Mouse (Mus musculus) gastrocnemius, postnatal 4 days (tissue): Measurements from ENCODE around the gene Arhgap40. TPM values are rescaled to one million over a fixed set of nuclear protein-coding genes. Genes with fewer than 3 reads are reported as not detected.

Source experiments
- DNase-seq, 2 experiments: peaks; one replicate each; pipeline ENCODE4 v3.0.0; 2021 to 2022; ENCODE audit warnings: low spot score in 2 of 2, mixed read lengths in 2 of 2
- total RNA-seq, 2 experiments: library from RNA; stranded (reverse); gene quantifications; 2 replicates each; pipeline ENCODE4 v1.2.3; 2021

Arhgap40 gene
- total RNA-seq, 2 experiments from 2014 or later = not detected

DNA sequence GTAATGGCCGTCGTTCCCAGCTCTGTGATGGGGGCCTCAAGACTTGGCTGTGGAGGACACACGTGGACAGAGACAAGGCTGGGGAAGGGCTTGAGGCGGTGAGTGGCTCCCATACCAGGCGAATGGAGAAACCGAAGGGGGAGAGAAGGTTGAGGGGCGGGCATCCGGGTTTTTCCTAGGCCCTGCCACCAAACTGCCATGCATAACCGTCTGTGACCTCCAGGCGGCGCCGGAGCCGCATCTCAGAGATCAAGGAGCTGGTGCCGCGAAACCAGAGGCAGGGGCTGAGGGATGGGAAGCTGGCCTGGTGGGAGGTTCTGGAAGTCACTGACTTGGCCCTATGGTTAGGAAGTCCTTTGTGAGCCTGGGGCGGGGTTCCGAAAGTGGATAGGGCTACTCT lies 34.2 kb downstream of the Arhgap40 start:
- peak; percentile 53 to 68 for DNase-seq

DNA sequence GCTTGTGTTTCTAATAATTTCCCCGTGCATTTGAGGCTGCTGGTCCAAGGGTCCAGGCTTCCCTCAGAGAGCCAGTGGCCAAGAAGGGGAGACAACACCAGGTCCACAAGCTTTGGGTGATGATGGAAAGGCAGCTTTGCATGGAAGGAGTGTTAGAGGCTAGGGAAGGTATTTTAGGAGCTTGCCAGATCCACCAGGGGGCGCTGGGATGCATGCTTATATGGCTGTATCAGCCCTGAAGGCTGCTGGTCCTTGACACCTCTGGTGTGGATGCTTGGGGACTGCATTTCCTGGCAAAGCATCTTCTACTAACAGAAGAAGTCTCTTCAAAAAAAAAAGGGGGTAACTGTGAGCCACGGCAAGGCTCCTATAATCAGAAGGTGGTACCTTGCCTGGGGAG lies 37.5 kb downstream of the Arhgap40 start:
- DNase-seq = peak; percentile 60 to 76

DNA sequence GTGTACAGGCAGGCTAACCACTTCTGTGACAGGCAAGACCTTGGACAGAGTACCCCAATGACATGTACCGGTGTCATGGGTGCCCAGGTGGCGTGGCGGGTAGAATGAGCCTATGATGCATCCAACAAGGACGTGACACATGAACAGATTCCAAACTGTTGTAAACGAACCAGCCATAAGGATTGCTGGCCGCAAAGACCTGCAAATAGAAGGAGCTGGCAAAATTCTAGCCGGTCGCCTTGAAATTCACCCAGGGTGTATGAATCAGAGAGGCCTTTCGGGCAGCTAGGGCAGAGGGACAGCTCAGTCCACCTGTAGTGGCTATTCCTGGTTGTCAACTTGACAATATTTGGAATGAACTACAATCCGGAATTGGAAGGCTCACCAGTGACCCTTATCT lies 41.8 kb downstream of the Arhgap40 start:
- DNase-seq = no peak

DNA sequence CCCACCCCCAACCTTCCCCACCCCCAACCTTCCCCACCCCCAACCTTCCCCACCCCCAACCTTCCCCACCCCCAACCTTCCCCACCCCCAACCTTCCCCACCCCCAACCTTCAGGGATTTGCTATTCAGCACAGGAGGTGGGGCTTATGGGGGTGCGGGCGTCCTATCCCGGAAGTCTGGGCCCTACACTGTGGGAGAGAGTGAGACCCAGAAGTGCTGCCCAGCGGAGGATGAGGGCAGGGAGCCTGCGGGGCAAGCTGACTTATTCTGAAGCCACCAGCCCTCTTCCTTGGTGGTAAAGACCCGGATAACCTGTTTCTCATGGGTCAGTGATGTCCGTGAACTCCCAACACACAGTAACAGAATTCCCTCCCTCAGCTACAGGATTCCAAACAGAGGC lies 42.7 kb downstream of the Arhgap40 start:
- DNase-seq = no peak

DNA sequence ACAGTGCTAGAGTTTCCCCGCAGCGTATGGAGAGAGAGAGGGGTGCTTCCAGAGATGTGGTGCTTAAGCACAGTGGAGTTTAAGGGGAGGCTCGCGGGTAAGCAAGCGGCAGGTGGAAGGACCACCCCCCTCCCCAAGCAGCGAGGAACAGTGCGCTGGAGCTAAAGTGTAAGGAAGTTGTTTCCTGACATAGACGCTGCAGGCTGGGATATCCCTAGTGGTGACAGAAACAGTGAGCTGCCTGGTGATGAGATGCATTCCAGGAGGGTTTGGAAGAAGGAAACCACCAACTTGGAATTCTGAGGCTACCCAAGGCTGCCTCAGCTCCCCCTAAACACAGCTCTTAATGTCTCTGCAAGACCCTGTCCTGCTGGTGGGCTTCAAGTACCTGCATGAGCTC lies 43.2 kb downstream of the Arhgap40 start:
- DNase-seq = no peak

DNA sequence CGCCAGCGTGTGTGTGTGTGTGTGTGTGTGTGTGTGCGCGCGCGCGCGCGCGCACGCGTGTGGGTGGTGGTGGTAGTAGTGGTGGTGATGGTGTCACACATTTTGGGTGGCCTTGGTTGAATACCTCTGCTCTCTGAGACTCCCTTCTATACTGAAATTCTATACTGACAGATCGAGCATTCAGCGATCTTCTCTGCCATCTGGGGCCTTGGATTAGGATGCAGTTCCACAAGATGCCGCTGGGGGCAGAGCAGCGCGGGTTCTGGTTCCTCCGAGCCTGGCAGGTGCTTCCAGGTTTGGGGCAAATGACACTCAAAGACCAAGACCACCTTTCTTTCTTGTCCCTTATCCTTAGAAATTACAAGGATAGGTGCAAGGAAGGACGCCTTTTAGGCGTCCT lies 43.6 kb downstream of the Arhgap40 start:
- DNase-seq = peak; percentile 33 to 59

DNA sequence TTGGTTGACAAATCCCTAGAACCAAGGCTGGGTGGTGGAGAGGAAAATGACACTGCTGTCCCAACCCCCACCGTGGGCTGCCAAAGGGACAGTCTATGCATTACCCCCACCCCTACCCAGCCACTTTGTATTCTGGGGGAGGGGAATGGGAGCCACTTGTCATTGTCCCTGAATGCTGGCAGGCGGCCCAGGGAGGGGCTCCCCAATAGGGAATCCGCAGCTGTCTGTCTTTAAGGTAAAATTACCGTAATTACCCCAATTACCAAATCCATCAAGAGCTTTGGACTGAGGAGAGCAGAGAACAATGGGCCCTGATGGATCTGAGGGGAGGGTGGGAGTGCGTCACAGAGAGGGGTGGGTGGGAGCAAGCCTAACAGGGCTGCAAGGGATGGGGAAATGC lies 44.2 kb downstream of the Arhgap40 start:
- no peak for DNase-seq

DNA sequence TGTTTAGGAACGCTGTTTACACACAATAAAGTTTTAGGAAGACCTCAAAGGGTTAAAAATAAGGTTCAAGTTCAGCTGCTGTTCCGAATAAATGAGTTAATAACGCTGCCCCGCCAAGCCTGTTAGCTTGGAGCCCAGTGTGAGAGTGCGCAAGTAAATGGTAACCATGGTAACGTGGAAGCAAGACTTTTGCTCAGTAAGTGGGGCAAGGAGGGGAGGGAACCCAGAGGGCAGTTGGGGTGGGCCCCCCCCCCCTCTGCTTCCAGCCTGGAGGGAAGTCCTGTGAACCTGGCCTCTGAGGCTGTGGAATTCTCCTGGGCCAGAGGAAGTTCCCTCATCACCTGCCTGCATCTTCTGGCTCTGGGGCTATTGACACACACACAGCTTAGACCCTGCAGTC lies 47.3 kb downstream of the Arhgap40 start:
- DNase-seq = no peak

DNA sequence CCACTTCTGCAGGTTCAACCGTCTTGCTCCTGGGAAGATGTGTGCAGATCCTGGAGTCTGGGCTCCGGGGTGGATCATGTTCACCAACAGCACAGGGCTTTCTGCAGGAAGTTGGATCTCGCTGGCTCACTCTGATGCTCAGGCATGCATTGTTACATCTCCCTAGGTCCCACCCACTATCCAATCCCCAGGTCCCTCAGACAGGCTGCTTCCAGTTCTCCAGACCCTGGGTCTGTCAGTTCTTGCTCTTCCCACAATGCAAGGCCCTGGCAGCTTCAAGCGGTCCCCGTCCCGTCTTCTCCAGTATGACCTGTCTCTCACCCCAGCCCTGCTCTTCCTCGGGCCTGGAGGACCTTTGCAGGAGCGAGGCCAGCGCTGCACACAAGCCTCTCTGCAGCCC lies 48.2 kb downstream of the Arhgap40 start:
- no peak for DNase-seq

DNA sequence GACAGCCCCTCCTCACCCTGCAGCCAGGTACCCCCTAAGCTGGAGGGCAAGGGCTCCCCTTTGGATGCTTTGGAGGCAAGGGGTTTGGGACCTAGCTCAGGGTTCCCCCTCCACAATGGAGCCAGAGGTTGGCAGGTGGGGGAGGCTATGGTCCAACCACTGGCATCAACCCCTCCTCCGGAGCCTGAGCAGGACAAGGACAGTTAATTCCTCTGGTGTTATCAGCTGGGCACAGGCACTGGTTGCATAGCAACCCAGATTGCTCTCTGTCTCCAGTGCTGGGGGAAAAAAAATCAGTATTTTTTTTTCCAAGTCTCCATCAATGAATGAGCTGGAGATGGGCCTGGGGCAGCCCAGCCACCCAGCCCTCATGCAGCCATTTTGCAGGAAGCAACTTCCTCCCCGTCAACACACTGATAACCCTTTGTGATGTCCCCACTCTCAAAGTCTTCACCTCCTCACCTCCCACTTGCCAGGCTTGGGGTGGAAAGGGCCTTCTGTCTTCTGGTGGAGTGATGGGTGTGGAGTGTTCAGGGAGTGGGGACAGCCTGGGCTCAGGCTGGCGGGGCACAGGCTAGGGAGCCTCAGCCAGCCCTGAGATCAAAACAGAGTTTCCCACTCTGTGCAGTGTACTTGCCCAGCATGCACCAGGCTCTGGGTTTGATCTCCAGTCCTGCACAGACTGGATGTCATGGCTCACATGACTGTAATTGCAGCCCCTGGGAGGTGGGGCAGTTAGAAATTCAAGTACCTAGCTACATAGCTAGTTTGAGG lies 49.0 kb downstream of the Arhgap40 start:
- no peak for DNase-seq

DNA sequence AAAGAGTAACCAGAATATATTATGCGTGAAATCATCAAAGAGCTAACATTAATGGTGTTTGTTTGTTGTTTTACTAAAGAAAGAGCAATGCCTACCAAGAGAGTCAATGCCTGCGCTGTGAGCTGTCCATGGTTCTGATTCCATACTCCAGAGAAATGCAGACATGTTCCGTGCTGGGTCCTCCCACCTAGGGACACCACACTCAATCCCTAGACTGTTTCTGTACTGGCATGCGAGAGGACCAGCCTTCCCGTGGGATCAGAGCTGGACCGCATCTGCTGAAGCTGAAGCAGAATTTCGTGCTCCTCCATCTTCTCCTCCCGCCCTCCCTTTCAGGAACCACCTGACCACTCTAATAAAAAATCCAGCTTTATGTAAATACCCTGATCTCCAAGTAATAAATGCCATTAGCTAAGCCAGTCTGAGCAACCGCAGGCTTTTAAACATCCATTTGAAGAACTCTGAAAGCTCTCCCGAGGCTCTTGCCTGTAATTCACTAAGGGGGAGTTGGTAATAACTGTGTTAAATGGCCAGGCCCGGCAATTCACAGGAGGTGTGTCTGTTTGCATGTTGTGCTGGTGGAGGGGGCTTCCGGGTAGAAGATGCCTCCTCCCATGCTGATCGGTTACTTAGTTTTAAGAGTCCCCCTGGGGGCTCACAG lies 58.0 kb downstream of the Arhgap40 start:
- peak in 1 of 2 experiments; percentile 45 for DNase-seq

DNA sequence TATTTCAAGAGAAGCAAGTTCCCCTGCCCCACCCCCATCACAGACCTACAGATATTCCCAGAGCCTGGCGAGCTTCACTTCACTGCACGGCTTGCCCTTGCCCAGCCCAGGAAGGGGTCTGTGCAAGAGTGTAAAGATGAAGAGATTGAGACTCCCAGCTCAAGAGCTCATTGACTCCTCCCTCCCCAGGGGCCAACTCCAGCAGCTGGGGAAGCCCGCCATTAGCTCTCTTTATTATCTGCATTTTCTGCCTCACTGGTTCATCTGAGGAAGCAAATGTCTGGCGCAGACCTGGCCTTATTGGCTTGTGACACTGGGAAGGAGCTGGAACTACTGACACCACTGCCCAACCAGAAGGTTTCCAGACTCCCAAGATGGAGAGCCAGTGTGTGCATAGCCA lies 67.4 kb downstream of the Arhgap40 start:
- no peak for DNase-seq

DNA sequence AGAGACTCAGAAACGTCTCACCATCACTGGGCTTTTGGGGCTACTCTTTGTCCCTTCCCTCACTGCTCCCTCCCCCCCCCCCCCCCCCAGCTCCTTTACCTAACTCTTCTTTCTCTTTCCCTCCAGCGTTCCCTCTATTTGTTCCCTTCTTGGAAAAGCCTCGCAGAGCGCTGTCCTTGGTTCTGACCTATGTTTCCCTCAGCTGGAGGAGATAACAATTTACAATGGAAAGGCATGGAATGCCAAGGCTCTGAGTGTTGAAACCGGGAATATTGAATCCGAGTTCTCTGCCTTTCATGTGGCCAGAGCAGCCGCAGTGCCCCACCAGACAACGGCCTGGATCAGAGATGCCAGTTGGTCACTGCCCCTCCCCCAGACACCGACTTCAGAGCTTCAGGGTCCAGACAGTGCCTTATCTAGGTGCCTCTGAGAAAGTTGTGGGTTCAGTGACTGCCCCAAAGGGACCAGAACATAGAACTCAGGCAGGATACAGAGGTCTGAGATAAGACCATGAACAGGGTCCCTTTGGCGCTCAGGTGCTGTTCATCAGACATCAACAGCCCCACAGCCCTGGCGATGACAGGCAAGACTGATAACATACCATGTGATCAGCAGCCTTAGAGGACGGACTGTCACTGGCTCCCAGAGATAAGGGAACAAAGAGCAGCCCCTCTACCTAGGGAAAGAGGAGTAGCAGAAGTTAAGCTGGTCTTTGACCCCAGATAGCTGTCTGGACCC lies 72.2 kb downstream of the Arhgap40 start:
- peak in 1 of 2 experiments; percentile 30 for DNase-seq

DNA sequence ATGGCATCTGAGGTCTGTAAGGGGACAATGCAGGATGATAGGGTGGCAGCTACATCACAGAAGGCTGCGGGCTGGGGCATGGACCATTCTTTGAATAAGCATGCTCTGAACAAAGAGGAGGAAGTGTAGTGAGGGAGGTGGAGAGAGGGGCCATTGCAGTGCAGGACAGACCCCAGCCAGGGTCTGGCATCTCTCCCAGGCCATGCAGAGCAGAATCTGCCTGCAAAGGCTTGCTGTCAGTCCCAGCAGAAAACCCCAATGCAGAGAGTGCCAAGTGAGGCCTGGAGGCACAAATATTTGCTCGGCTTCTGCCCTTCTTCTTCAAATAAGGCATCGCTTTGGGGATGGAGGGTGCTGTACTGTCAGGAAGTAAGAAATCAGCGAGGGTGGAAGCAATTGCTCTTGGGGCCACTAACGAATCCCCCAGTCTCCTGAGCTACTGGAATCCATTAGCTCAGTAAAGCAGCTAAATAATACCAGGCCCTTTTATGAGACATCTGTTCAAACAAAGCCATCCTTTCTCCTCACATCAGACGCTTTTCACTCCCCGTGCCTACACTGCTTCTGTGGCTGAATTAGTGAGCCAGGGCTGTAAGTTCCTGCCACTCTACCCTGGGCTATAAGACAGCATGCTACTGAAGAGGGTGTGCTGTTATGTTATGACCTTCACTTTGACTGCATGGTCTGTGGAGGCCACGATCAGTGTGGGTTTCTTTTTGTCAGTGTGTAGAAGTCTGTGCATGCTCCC lies 76.1 kb downstream of the Arhgap40 start:
- no peak for DNase-seq

DNA sequence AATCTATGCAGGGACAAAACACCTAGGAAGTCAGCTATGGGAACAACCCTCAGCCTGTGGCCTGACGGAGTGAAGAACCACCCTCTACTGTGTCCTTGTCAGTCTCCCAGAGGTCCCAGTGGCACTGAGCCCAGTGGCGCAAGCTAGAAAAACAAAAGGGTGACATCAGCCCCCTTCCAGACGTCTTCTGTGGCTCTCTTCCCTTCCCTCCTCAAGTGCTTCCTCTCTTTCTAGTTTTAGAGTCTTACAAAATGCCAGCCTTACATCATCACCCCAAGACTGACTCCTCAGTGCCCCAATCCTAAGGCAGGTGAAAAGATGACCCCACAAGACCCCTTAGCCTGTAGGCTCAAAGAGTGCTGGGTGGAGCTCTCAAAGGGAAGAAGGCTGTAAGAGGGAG lies 77.9 kb downstream of the Arhgap40 start:
- DNase-seq = no peak

DNA sequence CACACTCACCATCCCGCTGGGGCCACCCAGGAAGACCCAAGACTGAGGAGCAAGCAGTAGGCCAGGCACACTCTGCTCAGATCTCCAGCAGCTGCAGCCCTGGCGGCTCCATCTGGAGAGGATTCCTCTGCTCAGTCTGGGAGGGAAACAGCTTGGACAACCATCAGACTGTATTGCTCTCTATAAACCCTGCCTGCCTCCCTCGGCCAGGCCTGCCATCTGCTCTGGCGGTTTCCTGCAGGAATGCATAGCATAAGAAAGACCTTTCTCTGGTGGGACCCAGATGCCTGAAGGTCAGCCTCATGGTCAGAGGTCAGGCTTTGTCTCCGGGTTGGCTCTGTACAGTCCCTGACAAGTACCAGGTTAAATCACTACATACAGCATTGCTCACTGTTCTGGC lies 78.7 kb downstream of the Arhgap40 start:
- no peak for DNase-seq

DNA sequence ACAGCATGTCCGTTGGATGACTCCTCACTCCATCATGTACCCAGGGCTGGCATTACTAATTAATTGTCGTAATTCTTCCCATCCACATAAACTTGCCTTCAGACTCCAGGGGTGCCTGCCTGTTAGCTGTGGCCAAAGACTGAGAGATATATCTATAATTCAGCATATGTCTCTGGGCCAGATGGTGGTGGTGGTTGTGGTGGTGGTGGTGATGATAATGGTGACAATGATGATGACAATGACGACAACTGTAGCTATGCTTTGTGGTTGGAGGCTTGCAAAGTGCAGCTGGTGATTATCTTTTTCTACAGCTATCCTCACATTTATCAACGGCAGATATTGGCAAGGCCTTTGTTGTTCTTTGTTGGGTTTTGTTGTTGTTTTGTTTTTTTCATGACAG lies 80.8 kb downstream of the Arhgap40 start:
- DNase-seq = no peak

DNA sequence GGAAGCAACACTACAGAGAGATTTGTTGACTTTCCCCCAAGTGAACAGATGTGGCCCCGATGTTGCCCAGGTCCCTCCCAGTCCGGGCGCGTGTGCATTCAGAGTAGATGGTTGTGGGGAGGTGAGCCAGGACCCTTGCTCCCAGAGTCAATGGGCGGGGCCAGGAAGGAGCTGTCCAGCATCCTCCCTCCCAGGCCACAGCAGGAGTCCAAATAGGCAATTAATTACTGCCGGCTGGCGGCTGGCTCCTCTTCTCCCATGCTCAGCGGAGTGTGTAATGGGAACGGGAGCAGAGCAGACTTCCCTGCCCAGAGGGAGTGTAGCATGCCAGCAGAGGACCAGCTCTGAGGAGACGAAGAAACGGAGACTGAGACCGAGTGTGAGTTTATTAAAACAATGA lies 82.5 kb downstream of the Arhgap40 start:
- peak in 1 of 2 experiments; percentile 28 for DNase-seq

DNA sequence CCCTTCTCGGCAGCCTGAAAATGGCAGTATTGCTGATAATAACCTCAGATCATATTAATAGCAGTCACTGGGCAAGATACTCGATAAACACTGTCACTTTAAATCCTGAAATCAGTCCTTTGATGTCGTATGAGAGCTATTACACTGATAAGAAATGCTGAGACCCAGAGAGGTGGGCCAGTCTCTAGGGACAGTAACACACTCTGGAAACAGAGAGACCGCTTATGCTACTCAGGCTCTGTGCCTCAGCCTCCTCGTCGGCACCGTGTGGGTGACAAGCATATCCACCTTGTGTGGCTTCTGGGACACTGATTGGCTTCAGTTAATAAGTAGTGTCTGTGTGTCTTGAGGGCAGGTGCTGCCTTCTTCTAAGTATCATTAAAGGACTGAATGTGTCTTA lies 83.0 kb downstream of the Arhgap40 start:
- DNase-seq = no peak

DNA sequence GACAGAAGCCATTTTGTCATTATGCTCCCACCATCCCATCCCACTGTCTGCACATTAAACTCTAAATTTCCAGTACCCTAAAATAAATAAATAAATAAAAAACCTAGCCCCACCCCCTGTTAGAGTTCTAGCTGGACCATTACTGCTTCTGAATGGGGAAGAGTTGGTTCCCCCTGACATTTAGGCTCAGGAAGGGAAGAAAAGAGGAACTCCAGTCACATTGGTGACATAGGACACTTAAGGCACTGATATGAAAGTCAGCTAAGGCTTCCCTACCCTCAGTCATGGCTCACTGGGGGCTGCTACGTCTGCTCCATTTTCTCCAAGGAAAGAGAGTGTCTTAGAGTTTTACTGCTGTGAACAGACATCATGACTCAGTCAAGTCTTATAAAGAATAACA lies 84.2 kb downstream of the Arhgap40 start:
- no peak for DNase-seq
